Mouse (Mus musculus): ENCODE measurements around the gene Parl. TPM values are rescaled to one million over a fixed set of nuclear protein-coding genes. Genes with fewer than 3 reads are reported as not detected.

Gene Parl
- total RNA-seq, 4 experiments from 2014 or later: 57.2 to 67.8 (median 60.5) TPM

GRCm38 (mm10) chr16:20238646-20239045 is 63.5 kb downstream of the Parl start:
- no peak for DNase-seq (ENCODE audit: low spot score in 2 of 2)

DNA sequence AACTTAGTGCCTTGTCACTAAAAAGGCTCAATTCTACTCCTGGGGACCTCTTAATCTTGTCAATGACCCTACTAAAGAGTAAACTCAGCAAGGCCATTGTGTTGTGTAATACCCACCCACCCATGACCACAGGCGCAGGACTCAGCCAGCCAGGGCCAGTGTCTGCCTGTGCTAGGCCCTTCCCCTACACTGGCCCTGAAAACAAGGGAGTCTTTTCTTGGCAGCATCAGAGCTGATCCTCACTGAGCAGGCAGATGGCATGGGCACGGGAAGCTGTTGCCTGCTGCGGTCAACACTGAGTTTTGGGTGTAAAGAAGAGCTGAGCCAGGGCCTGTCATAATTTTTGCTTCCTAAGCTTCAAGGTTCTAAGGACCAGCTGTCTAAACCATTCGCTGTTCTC is 64.8 kb downstream of the Parl start:
- no peak for DNase-seq (ENCODE audit: low spot score in 2 of 2)

DNA sequence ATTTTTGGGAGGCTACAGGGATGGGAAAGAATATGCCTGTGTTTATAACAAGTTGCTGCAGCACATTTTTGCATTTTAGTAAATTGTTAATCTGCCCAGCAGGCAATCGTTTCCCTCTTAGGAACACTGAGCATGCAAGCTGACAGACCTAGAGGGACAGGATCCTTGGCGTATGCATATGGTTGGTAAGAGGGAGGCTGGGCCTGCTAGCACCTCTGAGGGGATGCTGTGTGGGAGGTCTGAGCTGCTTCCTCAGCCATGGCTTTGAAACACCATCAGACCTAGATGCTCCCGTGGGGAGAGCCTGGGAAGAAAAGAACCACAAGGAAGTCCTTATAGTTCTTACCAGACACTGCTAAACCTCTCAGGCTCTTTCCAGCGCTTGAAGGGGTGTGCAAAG is 67.8 kb downstream of the Parl start:
- no peak for DNase-seq (ENCODE audit: low spot score in 2 of 2)

Other genes with a start within 250 kb of the Parl start
- gene Klhl24, start 204.8 kb downstream of the Parl start, total RNA-seq (2022): 100 to 1,000 TPM; 149 to 159 (median 156) TPM
- gene Yeats2, start 161.3 kb downstream of the Parl start, total RNA-seq (2022): 1 to 10 TPM; 3.3 to 7.6 (median 5.8) TPM
- gene Map6d1, start 61.0 kb downstream of the Parl start, total RNA-seq (2022): under 1 TPM; 0.24 to 0.53 (median 0.46) TPM
- gene Cyp2ab1, start 23.0 kb upstream of the Parl start, total RNA-seq (2022): under 1 TPM in 1 of 4 experiments, not detected in 3; 0.48 TPM
- gene Abcc5, start 124.0 kb upstream of the Parl start, total RNA-seq (2022): 10 to 100 TPM; 54.1 to 72.5 (median 64.8) TPM
- 10 to 100 TPM; 53.8 to 71.3 (median 68.1) TPM for gene Eif2b5, start 196.4 kb upstream of the Parl start, total RNA-seq (2022)
- 10 to 100 TPM; 24.5 to 30.0 (median 27.2) TPM for gene Dvl3, start 214.6 kb upstream of the Parl start, total RNA-seq (2022)
- 100 to 1,000 TPM; 113 to 138 (median 134) TPM for gene Ap2m1, start 233.1 kb upstream of the Parl start, total RNA-seq (2022)
- 10 to 100 TPM; 55.9 to 75.5 (median 66.6) TPM for gene Abcf3, start 246.2 kb upstream of the Parl start, total RNA-seq (2022)

All from gastrocnemius, adult 8-10 months (tissue).